Mouse (Mus musculus) retina, embryonic 14.5 days (tissue): Measurements from ENCODE around the gene Fam104a.
"Not testable (repeated sequence)": the region's sequence is repeated elsewhere in the genome, so short reads cannot be mapped to it uniquely, and the experiment has no call there.

Experiments
- DNase-seq: peaks from one replicate; pipeline ENCODE4 v3.0.0-alpha.2; 2015; ENCODE audit warnings: low spot score

The Fam104a gene

DNA sequence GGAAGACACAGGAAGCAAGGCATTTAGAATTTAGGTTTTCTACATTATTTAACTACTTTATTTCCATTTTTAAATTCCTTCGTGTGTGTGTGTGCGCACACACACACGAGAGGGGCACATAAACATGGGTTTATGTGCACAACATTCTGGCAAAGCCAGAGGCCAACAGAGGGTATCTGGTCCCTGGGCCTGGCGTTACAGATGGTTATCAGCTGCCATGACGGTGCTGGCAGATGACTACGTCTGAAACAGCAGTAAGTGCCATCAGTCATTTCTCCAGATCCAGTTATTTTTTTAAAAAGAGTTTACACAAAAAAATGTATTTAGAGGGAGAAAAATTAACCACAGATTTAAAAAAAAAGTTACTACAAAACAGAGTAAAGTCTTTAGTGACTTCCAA, 17.8 kb downstream of the Fam104a start:
- no peak for DNase-seq

DNA sequence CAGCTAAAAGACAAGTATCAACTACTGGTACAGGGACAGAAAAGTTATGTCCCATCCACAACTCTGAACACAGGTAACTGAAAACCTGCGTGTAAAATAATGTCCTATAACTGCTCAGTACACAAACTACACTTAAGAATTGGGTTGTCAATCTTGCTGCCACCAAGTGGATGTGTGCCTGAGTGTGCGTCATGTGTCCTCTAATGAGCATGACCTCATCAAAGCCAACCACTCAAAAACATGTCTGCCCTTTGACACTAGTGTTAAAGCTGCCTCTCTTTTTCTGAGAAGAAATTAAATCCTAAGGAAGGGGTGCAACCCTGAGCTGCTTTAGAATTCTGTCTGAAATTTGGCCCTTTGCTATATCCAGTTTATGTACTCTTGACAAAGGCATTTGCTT, 19.7 kb downstream of the Fam104a start:
- DNase-seq, result no peak

DNA sequence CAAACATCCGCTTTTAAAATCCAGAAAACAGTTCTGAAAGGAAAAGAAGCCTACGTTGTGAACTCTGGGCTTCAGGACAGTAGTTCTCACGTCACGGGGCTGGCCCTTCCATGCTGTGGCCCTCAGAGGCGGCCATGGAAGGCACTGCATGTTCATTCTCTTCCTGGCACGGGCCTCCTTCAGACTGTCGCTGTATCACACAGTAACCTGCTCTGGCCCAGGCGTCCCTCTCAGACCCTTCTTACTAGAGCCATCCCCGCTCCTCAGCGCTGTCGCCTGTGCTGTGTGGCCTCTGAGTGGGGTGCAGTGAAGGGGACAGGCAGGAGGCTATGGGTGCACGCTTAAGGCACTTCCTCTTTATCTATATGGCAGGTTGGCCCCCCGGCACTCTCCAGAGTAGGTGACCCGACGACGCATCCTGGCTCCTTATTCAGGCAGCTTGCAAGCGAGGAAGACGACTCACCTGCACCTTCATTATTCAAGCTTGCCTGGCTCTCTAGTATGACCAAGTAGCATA, 22.1 kb downstream of the Fam104a start:
- DNase-seq, result no peak

DNA sequence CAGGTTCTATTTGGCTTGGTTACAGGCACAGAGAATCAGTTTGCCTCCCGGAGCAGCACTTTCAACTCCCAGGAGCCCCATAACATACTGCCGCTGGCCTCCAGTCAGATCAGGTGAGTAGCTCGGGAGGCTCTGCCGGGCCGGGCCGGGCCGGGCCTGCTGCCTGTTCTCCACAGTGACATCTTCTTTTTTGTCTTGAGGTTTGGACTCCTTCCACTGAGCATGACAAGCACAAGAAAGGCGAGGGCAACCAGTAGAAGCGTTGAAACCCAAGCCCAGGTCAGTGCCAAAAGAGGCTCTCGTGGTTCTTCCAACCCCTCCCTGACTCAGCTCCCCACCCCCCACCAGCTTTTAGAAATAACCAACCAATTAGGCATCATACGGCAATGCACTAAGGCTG, 23.0 kb downstream of the Fam104a start:
- no peak for DNase-seq

DNA sequence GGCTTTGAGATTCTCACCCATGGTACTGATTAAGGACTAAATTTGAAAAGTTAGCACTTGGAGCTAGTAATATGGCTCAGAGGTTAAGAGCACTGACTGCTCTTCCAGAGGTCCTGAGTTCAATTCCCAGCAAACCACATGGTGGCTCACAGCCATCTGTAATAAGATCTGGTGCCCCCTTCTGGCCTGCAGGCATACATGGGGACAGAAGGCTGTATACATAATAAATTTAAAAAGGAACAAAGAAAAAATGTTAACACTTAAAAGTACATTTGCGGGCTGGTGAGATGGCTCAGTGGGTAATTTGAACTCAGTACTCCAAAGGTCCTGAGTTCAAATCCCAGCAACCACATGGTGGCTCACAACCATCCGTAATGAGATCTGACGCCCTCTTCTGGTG, 23.7 kb downstream of the Fam104a start:
- not testable (repeated sequence) for DNase-seq

DNA sequence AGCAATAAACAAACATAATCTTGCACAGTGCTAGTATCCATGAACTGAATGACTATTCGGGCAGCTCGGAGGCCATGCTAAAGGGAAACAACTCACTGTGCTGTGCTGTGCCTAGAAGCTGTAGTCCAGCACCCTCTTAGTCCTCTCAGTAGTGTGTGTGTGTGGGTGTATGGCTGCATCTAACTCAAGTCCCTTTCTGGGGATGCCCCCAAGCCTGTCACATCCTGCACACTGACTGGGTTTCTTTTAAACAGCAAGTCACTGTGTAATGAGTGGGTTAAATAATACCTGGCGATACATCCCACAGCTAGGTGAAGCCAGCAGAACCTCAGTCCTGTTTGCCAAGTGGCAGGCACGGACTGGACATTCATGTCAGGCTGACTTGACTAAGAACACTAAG, 25.2 kb downstream of the Fam104a start:
- DNase-seq, result no peak

DNA sequence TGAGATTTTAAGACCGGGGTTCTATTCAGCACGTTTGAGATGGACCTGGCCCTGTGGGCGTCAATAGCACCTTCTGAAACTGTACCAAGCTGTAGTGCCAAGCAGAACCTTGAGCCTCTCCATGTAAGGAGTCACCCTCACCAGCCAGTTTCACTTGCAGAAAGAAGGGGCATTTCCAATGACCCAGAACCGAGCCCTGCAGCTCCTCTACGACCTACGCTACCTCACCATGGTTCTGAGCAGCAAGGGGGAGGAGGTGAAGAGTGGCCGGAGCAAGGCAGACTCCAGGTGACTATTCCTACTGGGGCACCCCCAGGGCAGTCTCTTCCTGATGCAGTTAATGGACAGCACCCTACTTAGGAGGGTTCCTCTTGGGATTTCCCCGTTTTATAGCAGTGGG, 25.6 kb downstream of the Fam104a start:
- DNase-seq, result no peak

DNA sequence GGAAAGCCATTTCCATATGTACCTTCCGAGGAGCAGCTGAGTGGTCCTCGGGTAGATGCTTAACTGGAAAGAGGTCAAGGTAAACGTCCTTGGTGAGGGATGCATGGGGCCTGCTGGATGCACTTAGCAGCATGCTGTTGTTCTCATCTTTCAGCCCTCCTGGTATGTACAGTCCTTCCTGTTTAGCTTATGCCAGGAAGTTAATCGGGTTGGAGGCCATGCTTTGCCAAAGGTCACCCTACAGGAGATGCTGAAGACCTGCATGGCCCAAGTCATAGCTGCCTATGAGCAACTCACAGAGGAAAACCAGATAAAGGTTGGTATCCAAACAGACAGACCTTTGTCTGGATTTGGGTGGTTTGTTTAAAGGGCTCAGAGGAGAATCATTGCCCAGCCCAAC, 26.7 kb downstream of the Fam104a start:
- DNase-seq, result no peak

DNA sequence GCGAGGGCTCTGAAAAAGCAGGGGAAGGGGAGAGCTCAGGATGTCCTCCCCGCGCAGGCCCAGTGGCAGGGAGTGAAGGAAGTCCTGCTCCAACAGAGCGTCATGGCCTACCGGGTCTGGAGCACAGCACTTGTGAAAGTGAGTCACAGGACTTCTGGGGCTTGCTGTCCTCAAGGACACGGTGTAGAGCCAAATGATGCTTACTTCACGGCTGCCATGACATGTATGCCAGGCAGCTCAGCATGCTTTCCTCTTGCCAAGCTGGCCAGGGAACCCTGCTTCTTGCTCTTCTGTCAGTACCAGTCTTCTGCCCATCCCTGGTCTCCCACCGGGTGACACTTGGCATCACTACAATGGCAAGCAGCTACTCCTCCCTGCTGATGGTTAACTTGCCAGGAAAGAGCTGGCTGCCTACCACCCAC, 27.4 kb downstream of the Fam104a start:
- no peak for DNase-seq

DNA sequence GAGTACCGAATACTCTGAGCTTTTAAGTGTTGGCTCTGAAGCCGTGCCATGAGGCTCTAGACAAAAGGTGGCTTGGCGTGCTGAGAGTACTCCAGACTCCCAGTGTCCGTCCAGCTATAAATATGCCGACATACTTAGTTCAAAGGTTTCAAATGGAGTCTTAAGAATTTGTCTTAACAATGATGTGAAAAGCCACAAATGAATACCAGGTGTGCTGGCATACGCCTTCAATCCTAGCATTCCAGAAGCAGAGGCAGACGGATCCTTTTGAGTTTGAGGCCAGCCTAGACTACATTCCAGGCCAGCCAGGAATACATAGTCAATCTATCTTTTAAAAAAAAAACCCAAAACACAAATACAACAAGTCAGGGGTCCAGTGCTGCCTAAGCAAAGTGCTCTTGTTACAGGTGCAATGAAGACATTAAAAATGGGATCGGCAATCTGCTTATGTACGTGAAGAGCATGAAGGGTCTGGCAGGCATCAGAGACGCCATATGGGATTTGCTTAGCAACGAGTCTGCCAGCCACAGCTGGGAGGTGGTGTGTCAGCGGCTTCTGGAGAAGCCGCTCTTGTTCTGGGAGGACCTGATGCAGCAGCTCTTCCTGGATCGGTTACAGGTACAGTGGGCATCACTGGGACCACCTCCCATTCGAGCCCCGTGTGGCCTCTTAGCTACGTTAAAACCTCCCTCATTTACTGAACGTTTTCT, 29.2 kb downstream of the Fam104a start:
- DNase-seq, result no peak

DNA sequence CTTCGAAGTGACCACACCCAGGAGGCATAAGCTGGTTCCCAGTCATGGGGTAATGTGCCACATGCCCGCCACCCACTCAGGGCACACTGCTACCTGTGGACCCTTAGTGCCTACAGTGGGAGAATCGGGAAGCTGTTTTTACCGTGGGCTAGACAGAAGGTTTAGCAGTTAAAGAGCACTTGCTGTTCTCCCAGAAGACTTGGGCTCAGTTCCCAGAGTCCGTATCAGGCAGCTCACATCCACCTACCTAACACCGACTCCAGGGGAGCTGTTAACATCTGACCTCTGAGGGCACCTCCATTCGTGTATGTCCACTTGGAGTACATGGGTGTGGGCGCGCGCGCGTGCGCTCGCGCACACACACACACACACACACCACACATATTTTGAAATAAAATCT, 29.9 kb downstream of the Fam104a start:
- no peak for DNase-seq

DNA sequence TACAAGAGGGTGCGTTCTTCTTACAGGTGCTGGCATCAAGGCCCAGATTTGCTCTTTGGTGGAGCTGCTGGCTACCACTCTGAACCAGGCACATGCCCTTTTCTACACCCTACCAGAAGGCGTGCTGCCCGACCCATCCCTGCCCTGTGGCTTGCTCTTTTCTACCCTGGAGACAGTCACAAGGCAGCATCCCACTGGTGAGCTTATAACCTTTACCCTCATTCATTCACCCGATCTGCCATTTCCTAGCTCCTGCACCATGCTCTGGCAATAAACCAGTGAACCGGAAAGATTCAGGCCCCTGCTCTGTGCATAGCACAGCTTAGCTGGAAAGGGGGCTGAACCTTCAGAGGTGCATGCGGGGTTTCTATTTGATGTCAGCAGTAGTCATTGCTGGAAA, 31.4 kb downstream of the Fam104a start:
- DNase-seq, result no peak

DNA sequence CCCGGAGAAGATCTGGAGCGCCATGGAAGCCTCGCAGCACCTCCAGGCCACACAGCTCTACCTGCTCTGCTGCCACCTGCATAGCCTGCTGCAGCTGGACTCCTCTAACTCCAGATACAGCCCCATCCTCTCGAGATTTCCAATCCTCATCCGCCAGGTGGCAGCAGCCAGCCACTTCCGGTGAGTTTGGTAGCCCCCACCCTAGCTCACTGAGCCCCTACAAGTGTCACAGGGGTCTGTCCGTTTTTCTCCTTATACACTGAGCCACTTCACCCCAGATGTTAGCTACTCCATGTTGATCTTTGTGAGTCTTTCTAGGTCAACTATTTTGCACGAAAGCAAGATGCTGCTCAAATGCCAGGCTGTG, 32.1 kb downstream of the Fam104a start:
- peak; percentile 71 for DNase-seq

DNA sequence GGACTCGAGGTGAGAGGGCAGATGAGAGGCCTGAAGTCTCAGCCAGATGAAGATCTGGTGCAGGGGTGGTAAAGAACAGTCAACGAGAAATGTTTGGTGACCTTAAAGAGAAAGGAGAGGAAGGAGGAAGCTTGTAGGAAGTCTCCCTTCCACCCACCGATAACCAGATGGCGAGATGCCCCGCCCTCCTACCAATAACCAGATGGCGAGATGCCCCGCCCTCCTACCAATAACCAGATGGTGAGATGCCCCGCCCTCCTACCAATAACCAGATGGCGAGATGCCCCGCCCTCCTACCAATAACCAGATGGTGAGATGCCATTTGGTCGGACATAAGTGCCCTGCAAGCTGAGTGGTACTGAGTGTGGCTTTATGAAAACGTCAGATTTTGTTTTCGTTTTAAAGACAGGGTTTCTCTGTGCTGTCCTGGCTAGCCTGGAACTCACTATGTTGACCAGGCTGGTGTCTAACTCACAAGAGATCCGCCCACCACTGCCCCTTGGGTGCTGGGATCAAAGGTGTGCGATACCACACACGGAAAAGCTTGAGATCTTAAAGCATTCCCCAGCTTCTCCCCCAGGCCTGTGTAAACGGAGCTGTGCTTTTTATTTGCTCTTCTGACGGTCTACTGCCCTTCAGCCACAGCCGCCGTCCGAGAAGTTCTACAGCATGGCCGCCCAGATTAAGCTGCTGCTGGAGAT, 32.6 kb downstream of the Fam104a start:
- peak; percentile 17 for DNase-seq

DNA sequence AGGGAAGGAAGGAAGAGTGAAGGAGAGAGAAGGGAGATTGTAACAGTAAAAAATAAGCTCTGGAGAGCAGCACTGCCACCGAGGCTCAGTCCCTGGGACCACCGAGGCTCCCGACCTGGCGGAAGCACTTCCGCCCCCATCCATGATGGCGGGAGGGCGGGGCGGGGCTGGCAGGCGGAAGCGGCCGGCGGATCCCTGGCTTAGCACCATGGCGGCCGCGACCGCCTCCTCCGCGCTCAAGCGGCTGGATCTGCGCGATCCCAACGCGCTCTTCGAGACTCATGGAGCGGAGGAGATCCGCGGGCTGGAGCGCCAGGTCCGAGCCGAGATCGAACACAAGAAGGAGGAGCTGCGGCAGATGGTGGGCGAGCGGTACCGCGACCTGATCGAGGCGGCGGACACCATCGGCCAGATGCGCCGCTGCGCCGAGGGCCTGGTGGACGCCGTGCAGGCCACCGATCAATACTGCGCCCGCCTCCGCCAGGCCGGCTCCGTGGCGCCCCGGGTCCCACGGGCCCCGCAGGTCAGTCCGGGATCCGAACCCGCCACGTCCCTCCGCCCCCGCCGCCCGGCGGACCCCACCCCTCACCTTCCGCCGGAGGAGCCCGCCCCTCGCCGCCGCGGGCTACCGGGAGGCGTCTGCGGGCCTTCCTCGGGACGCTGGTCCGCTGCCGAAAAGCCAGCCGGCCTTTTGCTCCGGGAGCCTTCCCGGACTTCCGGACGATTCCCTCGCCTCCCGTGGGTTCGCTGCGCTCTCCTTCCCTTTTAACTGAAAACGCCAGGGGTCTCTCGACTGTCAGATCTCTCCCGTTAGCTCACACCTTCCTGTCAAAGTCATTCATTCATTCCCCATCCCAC, 34.4 kb downstream of the Fam104a start, which contains the start of gene Slc39a11:
Gene Slc39a11 (minus strand): TSS at position 727 of the 858 bp plus-strand sequence.
- peak; percentile 79 for DNase-seq

DNA sequence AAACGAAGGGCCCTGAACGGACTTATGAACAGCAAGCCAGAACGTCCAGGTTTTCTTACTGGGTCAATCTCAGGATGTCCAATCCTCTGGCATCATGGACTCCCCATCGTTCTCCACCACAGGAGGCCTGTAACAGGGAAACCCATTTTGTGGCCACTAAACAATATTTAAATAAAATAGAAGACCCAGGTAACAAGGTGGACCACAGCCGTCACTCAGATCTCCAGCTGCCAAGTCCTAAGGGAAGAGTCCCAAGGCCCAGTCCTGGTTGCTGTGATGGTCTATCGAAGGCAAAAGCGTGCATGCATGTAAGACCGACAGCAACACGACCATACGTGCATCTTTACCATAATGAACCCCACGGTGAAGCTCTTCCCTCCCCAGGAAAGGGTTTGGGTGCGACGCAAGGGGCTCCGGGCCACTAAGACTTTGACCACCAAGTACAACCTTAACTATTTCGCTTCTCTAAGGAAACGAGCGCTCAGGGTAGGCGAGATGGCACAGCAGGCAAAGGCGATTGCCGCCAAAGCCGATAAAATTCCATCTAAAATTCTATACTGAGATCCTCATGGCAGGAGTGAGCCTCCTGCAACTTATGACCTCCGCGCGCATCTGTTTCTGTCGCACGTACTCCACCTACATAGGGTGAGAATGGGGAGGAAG, 35.1 kb downstream of the Fam104a start, which contains the start of gene Cog1:
Gene Cog1 (plus strand): TSS at position 480 of the 663 bp plus-strand sequence.
- DNase-seq, result no peak

DNA sequence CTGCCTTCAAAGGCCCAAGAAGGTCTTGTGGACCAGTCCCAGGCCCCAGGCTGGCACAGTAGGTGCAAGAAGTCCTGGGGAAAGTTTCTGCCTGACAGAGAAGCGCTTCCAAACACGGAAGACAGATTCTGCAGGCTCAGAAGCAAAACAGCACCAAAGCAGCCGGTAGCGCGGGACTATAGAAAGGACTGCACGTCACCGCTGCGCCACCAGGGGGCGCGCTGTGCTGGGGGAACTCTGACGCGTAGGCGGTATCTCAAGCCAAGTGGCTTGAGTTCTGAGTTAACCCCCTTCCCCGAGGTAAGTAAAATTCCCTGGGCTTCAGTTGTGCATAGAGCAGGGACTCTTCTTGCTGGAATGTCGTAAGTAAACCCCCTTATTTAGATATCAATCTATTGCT, 35.8 kb downstream of the Fam104a start:
- peak; percentile 91 for DNase-seq

DNA sequence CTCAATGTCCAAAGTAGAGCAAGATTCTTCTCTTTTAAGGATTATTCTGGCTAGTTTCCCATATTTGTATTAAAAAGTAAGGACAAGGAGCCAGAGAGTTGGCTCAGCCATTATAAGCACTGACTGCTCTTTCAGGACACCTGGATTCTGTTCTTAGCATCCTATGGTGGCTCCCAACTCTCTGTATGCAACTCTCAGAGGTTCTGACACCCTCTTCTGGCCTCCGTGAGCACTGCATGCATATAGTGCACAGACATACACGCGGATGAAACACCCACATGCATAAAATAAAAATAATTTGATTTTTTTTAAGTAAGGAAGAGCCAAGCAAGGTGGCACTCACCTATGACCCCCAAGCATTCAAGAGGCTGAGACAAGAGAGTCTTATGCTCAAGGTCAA, 38.8 kb downstream of the Fam104a start:
- no peak for DNase-seq

DNA sequence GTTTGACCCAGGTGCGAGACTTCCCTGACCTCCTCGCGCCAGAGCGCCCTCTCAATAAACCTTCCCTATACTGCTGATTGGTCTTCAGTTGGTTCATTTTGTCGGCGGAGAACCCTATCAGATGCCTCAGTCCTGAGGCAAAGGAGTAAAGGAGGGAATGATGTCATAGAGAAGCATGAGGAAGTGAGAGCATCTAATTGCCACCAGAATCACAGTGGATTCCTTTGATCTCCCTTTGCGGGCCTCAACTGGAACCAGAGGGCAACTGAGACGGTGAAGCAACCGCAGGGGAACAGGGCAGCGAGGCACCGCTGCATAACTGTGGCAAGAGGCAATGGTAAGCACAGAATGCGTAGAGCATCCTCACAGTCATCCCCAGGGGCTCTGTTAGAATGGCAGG, 45.3 kb downstream of the Fam104a start:
- DNase-seq, result no peak

DNA sequence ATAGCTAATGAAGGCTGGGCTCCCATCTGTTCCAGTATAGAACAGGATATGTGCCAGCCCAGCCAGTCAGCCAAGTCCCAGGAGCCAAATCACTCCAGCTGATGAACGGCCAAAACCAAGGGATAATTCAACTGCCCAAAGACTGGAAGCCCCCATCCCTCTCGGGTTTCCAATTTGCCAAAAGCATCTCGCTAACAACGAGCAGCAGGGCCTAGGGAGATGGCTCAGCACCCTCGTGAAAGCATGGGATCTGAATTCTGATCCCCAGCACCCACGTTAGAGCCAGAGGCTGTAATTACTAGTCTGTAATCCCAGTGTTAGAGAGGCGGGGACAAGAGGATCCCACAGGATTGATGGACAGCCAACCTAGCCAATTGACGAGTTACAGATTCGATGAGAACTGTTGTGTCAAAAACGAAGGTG, 49.2 kb downstream of the Fam104a start:
- no peak for DNase-seq

DNA sequence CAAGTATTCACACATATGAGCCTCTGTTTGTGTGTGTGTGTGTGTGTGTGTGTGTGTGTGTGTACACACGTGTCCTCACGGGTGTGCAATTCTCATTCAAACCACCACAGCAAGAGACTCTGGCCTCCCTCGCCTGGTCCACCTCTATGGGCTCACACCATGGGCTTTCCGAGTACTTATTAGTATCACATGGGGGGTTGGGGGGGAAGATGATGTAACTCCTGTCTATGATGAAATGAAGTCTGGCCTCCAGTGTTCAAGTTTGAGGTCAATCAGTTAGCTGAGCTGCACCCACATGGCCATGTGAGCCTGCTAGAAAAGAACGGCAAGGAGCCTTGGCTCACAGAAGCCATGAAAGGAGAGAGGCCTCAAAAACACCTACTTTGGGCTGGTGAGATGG, 50.6 kb downstream of the Fam104a start:
- DNase-seq, result no peak

DNA sequence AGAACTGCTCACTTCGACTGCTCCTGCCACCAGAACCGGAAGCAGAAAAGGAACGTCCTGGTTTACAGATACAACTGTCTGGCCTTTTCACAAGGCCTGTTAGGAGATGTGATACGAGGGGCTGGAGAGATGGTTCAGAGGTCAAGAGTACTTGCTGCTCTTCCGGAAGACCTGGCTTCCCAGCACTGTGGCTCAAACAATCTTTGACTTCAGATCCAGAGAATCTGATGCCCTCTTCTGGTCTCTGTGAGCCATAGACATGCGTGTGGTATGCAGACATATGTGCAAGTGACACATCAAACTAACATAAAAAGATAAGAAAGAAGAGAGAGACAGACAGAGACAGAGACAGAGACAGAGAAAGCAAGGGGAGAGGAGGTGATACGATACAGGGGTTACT, 51.7 kb downstream of the Fam104a start:
- no peak for DNase-seq
